Mouse (Mus musculus): Measurements from ENCODE around the gene Snx9. TPM values are rescaled to one million over a fixed set of nuclear protein-coding genes. Genes with fewer than 3 reads are reported as not detected.

Gene Snx9
- polyA plus RNA-seq, 1 experiment from 2014 or later: 11.9 TPM

Other genes starting within 250 kb of the Snx9 start
- gene Synj2, start 100.0 kb downstream of the Snx9 start, polyA plus RNA-seq (2015; fragmentation: Nextera tagmentation; extraction: Ambion mirVana): 2.4 and 2.6 TPM in 2 replicates
- gene Serac1, start 238.4 kb downstream of the Snx9 start, polyA plus RNA-seq (2015; fragmentation: Nextera tagmentation; extraction: Ambion mirVana): 1.0 and 1.8 TPM in 2 replicates
- 63.2 and 73.0 TPM in 2 replicates for gene Gtf2h5, start 238.5 kb downstream of the Snx9 start, polyA plus RNA-seq (2015; fragmentation: Nextera tagmentation; extraction: Ambion mirVana)